Mouse (Mus musculus) G1E (cell line): ENCODE data around the gene Tmprss11e.

Experiments used
- CTCF ChIP-seq: IDR thresholded peaks from 2 replicates; pipeline ENCODE4 v1.5.1; 2012; ENCODE audit warnings: low read depth, low read length, inconsistent platforms, mixed read lengths
- GATA1 ChIP-seq: IDR thresholded peaks from 2 replicates; pipeline ENCODE4 v1.6.1; 2012; ENCODE audit warnings: borderline replicate concordance, low read length, inconsistent platforms, mixed read lengths

- no peak for TF ChIP-seq CTCF
- TF ChIP-seq GATA1, result no peak
Measured at GRCm38 (mm10) chr5:86769015-86769658, 23.5 kb upstream of the Tmprss11e start.
